Mouse (Mus musculus) monocyte, adult 5-6 weeks (primary cell): Measurements from ENCODE around the gene Zfp541. TPM values are rescaled to one million over a fixed set of nuclear protein-coding genes. Genes with fewer than 3 reads are reported as not detected.

Source experiments
- total RNA-seq: library from RNA; stranded (forward); fragments of 200-1000, 200-491, 200-594 nt; gene quantifications from 3 replicates; pipeline ENCODE4 v1.2.3, GENCODE M21; 2017

The Zfp541 gene
- total RNA-seq, 1 experiment from 2014 or later, result not detected

Other genes with a start within 250 kb of the Zfp541 start
- gene Obox6, start 222.1 kb upstream of the Zfp541 start, total RNA-seq, result not detected in 3 replicates
- not detected in 3 replicates for gene Crx, start 181.8 kb upstream of the Zfp541 start, total RNA-seq
- not detected in 3 replicates for gene Crxos, start 179.2 kb upstream of the Zfp541 start, total RNA-seq
- gene Selenow, start 139.4 kb upstream of the Zfp541 start, total RNA-seq, result 42.8 to 94.2 TPM (median 48.6 TPM) in 3 replicates
- 208 to 319 TPM (median 268 TPM) in 3 replicates for gene Nop53, start 115.7 kb upstream of the Zfp541 start, total RNA-seq
- gene Ehd2, start 94.2 kb upstream of the Zfp541 start, total RNA-seq, result 0.49 TPM in 1 of 3 replicates, not detected in the others
- gene Bicra, start 13.9 kb upstream of the Zfp541 start, total RNA-seq, result 2.2 to 10.0 TPM (median 2.6 TPM) in 3 replicates
- 46.6 to 76.8 TPM (median 71.5 TPM) in 3 replicates for gene Napa, start 36.6 kb downstream of the Zfp541 start, total RNA-seq
- 9.6 to 18.6 TPM (median 15.9 TPM) in 3 replicates for gene Kptn, start 58.1 kb downstream of the Zfp541 start, total RNA-seq
- not detected in 3 replicates for gene Slc8a2, start 68.0 kb downstream of the Zfp541 start, total RNA-seq
- gene Meis3, start 113.3 kb downstream of the Zfp541 start, total RNA-seq, result 3.0 to 15.5 TPM (median 6.4 TPM) in 3 replicates
- 7.7 to 12.4 TPM (median 10.4 TPM) in 3 replicates for gene Dhx34, start 160.2 kb downstream of the Zfp541 start, total RNA-seq
- 2.9 to 8.0 TPM (median 7.0 TPM) in 3 replicates for gene C5ar2, start 182.3 kb downstream of the Zfp541 start, total RNA-seq
- gene C5ar1, start 197.7 kb downstream of the Zfp541 start, total RNA-seq, result 11.2 to 17.0 TPM (median 13.7 TPM) in 3 replicates
- gene Inafm1, start 211.8 kb downstream of the Zfp541 start, total RNA-seq, result 9.4 to 16.4 TPM (median 12.3 TPM) in 3 replicates
- 231 to 284 TPM (median 256 TPM) in 3 replicates for gene Ccdc9, start 225.0 kb downstream of the Zfp541 start, total RNA-seq
- gene Bbc3, start 246.6 kb downstream of the Zfp541 start, total RNA-seq, result 26.4 to 30.9 TPM (median 30.1 TPM) in 3 replicates